Mouse (Mus musculus) adipocyte (in vitro differentiated cells): Measurements from ENCODE around the gene Cdh26.
A peak's percentile ranks its signal among the peaks of the same experiment; 100 is the strongest.

Source experiments
- DNase-seq: peaks from one replicate; pipeline ENCODE4 v3.0.0-alpha.2; 2016; ENCODE audit warnings: low spot score

Cdh26 gene

DNA sequence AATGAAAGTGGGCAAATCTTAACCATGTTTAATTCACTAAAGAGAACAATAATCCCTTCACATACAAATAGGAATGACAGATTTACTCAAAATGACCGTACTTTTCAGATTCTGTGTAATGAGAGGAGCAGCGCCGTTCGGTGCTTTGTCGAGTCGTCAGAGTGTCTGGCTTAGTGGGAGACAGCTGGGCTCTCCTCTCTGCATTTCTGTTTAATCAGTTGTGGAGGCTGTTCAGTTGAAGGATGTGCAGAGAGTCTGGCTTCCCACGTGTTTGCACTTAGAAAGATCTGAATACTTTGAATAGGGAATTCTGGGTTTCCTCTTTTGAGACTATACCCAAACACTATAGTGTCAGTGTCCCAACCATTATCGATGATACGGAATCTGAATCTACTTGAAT, 7.0 kb downstream of the Cdh26 start:
- DNase-seq: no peak

GRCm38 (mm10) chr2:178449386-178449785, 19.1 kb downstream of the Cdh26 start:
- peak; percentile 84 for DNase-seq

- DNase-seq: no peak
Observed at GRCm38 (mm10) chr2:178450236-178450635, 19.9 kb downstream of the Cdh26 start.

GRCm38 (mm10) chr2:178450961-178451360, 20.6 kb downstream of the Cdh26 start:
- no peak for DNase-seq

GRCm38 (mm10) chr2:178454664-178455516, 24.6 kb downstream of the Cdh26 start:
- DNase-seq: peak; percentile 90

- no peak for DNase-seq
Observed at GRCm38 (mm10) chr2:178457414-178457813, 27.1 kb downstream of the Cdh26 start.

DNA sequence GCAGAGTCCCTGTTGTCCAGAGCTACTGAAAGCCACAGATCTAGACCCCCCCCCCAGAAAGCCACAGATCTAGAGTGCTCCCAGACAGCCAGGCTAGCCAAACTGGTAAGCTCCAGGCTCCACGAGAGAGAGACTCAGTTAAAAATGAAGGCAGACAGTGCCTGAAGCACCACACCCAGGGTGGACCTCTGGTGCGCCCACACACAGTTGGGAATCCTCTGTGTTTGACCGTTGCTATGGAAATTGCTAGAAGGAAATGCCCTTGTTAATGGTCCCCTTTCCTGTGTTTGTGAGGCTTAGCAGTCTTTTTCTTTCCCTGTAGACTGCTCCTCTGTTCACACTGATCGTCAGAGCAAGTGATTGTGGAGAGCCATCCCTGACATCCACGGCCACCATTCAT, 30.0 kb downstream of the Cdh26 start:
- no peak for DNase-seq

- DNase-seq: no peak
Observed at GRCm38 (mm10) chr2:178471546-178472480, 41.5 kb downstream of the Cdh26 start.

DNA sequence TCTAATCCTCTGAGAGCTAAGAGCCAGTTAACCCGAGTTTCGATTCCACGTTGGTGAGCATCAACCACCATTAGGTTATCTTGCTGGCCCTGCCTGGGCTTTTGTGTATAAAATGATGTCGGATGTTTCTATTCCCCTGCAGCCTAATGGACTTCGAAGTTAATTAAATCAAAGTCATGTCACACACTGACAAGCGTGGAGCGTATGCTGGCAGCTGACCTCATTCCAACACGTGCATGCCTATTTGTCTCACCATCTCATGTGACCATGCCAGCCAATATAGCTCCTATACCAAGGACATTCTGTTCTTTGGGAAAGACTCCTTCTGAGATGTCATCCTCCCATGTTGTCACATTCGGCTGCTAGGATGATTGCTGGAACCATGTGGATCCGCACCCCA, 43.6 kb downstream of the Cdh26 start:
- no peak for DNase-seq

DNA sequence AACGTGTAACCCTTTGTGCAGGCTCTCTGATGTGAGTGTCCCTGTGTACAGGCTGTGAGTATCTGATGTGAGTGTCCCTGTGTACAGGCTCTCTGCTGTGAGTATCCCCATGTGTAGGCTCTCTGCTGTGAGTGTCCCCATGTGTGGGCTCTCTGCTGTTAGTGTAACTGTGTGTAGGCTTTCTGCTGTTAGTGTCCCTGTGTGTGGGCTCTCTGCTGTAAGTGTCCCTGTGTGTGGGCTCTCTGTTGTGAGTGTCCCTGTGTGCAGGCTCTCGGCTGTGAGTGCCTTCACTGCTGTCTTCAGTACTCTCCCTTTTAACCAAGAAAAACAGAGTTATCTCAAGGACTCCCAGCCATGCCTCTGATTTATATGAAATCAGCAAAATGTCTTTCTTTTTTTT, 46.9 kb downstream of the Cdh26 start:
- no peak for DNase-seq

DNA sequence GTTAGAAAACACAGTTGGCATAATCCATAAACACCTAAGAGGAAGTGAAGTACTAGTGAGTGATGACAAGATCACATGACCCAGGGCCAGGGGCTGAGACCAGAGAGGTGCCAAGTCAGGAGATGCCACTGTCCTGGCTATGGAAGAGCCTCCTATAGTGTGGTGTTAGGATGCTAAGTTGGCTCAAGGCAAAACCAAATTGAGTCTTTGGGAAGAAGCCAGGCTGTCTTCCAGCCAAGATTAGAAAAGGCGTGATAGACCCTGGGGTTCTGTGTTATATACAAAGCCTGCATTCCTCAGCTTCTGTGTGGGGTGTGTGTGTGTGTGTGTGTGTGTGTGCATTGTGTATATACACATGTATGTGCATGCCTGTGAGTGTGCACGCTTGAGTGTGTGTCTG, 48.7 kb downstream of the Cdh26 start:
- peak; percentile 33 for DNase-seq

- DNase-seq: peak; percentile 98
Observed at GRCm38 (mm10) chr2:178480932-178481331, 50.6 kb downstream of the Cdh26 start.

- DNase-seq: no peak
Observed at GRCm38 (mm10) chr2:178483462-178483861, 53.1 kb downstream of the Cdh26 start.

- DNase-seq: peak; percentile 34
Observed at GRCm38 (mm10) chr2:178488276-178488675, 57.9 kb downstream of the Cdh26 start.

DNA sequence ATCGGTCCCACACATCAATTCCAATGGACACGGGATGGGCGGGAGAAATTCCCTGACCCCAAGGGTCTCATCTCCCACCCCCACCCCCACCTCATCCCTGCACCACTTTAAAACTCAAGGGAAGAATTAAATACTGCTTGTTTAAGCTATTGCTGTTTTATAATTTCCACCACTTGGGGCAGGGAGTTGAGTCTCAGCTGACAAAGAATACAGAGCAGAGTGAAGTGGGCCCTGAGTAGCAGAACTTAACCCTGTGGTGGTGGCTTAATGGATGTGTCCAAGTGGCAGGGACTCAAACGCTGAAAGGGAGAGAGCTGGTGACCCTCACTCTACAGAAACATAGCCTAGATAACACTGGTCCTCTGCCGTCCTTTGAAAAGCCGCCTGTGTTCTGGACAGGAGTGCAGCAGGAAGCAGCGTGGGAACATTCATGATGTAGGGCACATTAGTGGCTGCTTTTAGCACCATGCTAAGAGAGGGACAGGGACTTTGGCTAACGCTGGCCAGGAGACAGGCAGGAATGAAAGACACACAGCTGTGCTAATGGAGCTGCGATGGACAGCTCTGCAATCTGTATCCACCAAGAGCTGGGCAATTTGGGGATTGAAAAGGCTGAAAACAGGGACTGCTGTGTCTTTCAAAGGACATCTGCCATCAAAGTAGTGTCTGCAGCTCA, 60.1 kb downstream of the Cdh26 start:
- no peak for DNase-seq

DNA sequence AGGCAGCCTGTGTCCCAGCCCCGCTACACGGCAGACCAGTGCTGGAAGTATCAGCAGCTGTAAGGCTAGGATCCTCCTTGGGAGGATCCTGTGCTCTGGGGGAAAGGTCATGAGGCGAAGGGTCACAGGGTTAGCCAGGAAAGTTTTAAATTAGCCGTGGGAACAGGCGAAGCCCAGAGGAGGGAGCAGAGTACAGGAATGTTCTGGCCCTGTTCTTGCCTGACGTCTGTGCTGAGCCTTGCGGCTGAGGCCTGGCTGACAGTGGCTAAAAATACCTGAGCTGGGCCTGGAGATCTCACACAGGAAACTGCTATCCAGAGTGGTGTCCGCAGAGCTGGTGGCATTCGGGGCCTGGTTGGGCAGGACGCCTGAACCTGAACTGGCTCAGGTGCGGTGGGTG, 63.7 kb downstream of the Cdh26 start:
- DNase-seq: peak; percentile 82

- DNase-seq: no peak
Observed at GRCm38 (mm10) chr2:178495816-178496215, 65.5 kb downstream of the Cdh26 start.

DNA sequence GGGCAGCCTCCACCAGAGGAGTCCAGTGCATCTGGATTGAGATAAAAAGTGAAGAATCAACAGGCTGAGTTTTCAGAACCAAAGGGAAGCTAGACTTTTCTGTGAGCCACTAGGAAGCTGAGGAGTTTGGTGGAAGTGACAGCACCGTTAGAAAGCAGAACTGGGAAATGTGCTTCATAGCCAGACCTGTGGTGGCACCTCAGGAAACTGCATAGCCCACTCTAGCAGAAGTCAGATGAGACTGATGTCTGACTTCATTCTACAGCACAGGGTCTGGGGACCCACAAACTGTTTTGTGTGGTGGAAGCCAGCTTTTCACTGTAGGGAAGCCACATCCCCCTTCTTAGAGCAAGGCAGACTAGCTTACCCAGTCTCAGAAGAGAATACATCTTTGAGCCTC, 67.6 kb downstream of the Cdh26 start:
- no peak for DNase-seq

DNA sequence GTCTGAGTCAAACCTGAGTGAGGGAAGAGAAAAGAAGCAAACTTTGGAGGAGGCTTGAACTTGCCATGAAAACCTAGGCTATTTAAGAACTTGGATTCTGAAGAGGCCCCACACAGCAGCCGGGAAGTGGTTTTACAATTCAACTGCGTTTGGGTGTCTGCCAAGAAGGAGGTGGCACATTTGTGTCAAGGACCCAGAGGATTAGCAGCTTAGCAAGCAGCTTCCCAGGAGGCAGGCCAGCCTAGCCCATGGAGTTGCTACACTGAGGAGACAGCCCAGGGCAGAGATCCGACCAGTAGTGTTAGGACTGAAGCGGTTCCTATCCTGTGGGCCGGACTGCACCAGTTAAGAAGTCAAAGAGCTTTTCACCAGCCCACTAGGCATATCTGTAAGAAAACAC, 68.1 kb downstream of the Cdh26 start:
- DNase-seq: peak; percentile 70

- DNase-seq: no peak
Observed at GRCm38 (mm10) chr2:178502469-178502868, 72.1 kb downstream of the Cdh26 start.

DNA sequence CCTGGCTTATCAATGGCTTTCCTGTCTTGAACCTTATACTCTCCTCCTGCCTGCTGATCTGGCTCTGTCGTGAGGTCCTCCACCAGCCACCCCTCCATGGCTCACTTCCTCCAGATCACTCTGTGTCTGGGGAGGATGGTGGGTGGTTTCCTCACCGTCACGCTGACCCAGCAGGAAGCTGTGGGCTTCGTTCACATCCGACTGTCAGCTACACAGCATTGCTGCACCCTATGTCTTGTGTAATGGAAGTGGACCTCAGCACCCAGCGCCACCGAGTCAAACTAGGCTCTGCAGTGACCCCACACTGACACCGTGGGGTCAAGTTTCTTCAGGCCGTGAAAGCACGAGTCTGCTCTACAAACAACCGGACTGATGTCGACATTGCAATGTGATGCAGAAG, 75.7 kb downstream of the Cdh26 start:
- DNase-seq: no peak

DNA sequence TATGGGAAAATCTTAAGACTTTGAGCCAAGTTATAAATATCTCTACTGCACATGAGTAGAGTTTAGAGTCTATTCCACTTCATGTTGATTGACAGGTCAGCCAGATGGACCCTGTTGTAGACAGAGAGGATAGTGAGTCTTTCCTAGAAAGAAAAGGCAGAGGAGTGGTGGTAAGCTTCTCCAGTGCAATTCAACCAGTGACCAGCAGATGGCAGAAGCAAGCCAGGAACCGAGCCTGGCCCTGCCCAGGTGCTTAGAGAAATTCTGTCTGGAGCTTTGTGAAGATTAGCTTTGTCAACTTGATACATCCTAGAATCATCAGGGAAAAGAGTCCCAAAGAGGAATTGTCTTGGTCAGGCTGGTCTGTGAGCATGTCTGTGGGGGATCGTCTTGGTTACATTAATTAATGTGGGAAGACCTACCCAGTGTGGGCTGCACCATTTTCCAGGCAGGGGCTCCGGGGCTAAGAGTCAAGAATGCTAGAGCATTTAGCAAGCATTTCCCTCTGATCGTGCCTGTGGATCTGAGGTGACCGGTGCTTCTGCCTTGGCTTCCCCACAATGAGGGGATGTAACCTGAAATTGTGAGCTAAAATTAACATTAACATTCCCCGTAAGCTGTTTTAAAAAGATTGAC, 77.2 kb downstream of the Cdh26 start:
- peak; percentile 83 for DNase-seq
